Mouse (Mus musculus) right cerebral cortex, postnatal 14 days (tissue): ENCODE data around the gene Med13.
"Not testable (repeated sequence)": the region's sequence is repeated elsewhere in the genome, so short reads cannot be mapped to it uniquely, and the experiment has no call there.

Experiments
- DNase-seq: peaks from one replicate; pipeline ENCODE4 v3.0.0; 2022

Med13 gene

DNA sequence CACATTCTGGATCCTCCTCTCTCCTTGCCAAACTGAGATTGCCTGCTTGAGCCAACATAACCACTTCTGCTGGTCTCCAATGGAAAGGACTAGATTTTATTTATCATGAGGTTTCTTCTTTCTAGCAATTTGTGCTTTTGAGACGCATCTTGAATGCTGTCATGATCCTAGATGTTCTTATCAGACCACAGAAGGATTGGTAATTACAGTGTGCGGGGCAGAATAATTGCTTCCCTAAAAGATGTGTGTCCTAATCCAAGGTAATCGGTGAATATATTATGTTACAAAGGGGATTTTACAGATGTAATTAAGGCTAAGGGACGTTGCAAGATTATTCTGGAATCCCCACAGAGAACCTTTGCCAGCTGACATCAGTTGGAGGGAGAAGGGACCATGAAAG, 21.6 kb upstream of the Med13 start:
- no peak for DNase-seq

DNA sequence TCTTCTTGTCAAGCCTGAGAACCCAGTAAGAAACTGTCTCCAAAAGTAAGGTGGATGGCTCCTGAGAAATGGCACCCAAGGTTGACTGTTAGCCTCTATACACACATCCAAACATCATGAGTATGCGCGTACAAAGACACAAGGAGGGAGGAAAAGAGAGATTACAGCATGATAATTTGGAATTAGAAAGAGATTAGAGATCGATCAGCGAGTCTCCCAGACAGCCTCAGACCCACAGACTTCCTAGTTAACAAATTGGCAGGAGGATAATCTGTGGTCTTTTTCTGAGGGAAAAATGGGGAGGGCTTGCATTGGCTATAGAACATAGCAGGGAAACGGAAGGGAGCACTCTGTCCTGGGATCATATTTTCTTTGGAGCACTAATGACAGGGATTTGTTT, 20.4 kb upstream of the Med13 start:
- DNase-seq, result no peak

DNA sequence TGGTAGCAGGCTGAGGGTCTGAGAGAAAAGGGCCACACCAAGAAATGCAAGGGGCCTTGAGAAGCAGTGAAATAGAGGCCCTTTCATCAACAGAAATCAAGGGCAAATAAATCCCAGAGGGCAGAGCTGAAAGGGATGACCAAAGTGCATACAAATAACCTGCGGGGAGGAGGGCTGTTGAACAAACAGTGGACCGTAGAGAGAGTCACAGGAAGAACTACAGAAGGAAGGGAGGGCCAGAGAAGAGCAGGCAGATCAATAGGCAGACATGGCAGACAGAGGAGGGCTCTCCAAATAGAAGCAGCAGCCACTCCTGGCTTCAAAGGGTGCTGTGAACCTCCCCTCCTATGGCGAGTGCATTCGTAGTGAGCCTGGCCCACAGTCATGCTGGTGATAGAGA, 19.3 kb upstream of the Med13 start:
- DNase-seq, result no peak

DNA sequence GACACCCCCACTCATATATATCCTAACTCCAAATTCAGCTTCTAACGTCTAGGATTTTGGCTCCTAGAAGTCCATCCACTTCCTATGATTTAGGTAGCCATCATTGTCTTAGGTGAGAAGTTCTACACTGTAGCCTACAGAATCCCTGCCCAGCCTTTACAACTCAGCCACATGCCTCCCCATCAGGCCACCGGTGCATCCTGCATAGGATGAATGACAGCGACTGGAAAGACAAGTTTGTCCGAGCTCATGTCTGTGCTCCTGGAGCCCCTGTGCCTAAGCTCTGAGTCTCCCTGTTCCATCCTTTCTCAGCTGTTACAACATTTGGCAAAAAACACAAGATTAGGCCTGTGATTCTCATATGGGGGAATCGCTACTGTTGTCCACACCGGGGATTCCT, 17.7 kb upstream of the Med13 start:
- no peak for DNase-seq

DNA sequence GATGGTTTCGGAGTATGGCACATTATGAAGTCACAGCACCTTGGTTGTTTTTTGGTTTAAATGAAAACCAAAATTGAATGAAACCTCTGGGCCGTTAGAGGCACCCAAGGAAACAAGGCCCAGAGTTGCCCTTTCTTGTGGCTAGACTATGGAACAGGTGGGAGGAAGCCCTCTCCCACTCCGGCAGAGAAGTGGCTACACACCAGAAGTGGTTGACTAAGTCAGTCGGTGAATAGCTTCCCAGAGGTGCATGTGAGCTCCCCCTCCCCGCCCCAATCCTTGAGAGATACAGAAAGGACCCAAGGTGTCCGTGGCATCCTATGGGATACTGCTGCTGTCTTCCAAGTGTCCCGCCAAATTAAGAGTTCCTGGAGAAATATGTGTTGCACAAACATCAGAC, 13.9 kb upstream of the Med13 start:
- no peak for DNase-seq

DNA sequence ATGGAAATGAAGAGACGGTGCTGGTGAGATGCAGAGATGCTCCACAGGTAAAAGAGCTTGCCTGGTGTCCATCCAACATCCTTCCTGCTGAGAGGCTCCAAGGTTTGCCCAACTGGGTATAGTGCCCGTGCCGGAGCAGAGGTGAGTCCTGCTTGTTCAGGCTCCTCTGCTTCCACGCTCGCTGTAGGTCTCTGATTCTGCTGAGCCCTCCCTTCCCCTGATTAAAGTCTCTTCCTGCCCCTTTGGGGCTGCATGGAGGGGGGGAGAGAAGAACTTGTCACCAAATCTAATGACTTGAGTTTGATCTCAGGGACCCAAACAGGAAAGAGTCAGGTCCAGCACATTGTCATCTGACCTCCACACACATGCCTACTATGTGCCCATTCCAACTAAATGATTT, 12.5 kb upstream of the Med13 start:
- DNase-seq, result no peak

DNA sequence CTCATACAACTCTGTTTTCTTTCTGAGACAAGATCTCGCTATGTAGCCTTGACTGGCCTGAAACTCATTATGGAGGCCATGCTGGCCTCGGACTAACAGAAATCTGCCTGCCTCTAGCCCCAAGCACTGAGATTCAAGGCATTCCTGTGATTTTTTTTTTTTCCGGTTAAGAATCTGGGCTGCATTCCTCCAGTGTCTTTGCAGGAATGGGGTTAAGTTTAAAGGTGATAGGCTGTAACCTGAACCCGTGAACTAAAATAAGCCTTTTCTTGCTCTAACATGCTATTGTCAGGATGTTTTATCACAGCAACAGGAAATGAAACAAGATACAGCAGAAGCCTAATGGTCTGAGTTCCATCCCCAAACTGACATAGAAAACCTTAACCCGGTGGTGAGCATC, 11.6 kb upstream of the Med13 start:
- no peak for DNase-seq

DNA sequence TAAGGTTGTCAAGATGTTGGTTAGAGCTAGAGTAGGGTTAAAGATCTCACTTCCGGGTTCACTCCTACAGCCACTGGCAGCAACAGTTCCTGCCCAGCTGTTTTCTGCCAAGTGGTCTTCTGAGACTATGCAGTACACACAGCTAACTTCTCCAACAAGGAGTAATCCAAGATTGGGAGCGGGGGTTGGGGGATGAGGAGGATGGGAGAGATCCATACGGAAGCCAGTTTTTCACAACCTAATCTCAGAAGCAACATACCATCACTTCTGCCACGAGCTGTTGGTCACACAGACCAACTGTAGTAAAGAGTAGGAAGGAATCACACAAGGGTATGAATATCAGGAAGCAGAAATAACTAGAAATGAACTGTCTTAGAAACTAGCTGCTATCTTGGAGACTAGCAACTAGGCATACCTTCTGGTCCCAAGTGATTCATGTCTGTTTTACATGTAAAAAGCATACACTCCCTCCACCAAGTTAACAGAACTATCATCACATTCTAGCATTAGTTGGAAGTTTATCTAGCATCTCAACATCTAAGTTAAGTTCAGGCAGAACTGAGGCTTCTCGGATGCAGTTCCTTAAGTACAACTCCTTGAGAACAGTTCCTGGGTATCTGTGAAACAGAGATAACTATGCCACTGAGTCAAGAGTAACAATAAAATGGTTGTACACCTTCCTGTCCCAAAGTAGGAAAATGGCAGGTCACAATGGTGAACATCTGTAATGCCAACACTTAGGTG, 7.5 kb upstream of the Med13 start:
- DNase-seq, result no peak

DNA sequence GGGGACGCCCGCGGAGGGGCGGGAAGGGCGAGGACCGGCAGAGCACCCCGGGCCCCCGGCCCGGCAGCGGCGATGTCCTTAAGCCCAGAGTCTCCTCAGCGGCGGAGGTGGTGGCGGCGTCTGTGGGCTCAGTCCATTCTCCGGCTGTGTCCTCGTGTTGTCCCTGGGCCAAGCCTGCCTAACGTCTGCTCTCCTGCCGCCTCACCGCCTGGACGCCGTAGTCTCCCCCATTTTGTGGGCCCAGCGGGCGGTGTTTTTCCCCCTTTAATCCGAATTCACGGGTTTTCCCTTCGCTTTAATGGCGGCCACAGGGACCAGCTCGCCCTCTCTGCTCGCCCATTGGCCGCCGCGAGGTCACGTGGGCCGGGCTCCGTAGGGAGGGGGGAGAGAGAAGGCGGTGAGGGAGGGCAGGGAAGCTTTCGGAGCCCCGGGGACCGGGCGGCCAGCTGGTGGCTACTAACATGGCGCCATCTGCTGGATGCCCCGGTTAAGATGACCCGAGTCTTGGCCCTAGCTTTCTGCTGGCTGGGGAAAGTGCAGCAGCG, 654 bp upstream of the Med13 start:
- peak; percentile 98 for DNase-seq

DNA sequence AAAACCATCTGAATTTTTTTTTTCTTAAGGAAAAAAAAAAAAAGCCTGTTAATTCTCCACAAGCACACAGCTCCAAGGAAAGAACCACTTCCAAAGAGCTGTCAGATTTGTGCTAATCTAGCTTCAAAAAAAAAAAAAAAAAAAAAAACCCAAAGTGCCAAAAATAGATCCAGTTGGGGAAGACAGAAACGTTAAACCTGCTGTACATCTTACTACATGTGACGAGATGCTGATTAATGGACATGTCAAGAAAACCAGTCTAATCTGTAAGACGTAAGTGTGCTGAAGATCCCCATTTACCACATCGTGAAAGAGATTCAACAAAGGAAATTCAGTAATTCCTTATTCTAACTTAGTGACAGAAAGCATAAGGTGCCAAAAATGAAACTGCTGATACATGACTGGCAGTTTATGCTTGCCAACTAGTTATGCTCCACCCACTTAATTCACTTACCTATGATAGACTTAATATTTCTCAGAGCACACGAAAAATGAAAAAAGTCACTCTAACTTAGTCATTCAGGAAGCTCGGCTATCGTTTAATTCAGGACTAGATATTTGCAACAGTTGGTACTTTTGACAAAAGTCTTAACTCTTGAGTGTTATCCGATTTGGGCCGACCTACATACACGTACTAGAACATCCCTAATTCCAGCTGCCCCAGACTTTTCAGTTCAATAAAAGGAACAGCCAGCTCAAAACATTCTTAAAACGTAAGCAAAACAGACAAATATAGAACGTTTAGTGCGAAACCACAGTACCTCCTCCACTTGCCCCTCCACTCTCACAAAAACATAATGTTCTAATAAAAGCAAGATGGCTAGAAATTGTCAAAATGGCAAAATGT, 1.2 kb downstream of the Med13 start:
- no peak for DNase-seq

DNA sequence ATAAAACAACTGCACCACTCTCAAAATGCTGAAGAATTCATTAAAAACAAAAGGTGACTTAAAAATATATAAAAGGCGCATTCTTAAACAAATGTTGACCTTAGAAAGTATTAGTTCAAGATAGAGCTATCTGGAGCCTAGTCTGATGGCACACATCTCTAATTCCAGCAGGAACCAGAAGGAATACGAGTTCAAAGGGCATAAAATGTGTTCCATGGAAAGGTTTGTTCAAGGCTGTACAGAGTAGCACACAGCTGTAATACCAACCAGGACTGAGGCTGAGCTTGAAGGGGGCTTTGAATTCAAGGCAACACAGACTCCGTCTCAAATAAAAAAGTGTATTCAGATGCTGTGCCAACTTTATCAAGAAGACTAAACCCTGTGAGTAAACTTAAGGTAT, 3.8 kb downstream of the Med13 start:
- no peak for DNase-seq

DNA sequence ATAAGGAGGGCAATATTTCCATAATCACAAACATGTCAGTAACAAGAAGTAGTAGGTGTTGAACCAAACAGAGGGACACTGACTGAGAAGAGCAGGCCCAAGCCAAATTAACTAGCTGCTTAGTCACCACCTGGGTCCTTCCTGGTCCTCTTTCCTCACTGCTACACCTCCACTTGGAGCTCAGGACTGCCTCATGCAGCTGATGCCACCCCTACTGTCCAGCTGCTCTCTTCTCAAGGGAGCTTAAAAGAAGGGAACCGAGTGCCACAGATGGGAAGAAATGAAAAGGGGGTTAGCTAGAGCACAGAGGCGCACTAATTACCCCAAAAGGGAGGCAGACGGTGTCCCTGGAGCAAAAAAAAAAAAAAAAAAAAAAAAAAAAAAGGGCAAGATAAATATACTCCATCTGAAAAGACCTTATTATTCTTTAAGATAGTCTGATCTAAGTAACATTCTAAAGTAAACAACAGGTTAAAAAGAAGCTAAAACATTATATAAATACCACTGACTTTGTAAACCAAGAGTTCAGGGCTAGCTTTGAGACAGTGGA, 5.6 kb downstream of the Med13 start:
- no peak for DNase-seq

DNA sequence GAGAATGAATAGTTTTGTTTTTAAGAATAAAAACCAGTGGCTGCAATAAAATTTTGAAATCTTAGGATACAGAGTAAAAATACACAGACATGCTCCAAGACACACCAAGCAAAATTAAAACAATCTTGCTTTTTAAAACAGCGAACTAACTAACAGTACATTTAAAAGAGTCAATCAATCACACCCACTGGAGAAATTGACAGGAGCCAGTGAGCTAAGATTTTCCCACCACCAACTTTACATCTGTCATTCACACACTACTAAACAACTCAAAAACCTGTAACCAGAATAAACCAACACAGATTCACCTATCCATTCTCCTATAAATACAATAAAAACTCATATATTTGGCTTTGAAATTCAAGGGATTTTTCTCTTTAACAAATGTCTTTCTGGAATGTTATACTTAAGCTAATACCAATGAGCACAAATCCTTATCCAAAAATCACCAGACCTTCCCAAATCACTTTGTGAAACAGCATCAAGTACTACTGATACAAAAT, 6.7 kb downstream of the Med13 start:
- no peak for DNase-seq

DNA sequence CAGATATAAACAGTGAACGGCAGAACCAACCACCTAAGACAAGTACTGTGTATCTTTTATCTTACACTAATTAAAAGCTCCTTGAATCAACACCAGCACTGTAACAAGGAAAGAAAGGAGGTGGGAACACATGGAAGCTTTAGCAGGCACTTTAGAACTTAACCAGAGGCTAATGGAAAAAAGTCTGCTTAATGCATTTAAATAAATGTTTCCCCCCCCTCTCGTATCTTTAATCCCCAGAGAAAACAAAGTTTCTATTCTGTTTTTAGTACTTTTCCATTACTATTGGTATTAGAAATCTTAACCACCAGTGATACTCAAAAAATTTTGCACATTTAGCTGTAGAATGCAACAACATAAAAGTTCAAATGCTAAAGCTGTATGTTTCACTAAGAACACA, 8.1 kb downstream of the Med13 start:
- no peak for DNase-seq

DNA sequence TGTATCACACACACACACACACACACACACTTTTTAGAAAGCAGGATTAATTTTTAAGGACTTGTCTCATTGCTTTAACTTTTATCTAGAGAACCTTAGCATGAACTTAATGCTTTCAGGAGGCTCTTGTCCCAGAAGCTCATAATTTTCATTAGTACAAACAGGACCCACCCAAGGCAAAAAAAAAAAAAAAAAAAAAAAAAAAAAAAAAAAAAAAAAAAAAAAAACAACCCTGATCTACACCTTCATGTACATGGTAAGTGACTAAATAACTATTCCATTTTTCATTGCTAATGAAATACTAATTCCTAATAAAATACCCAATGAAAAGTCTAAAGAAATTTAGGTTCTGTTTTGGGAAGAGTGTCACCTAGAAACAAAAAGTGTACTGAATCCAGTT, 8.5 kb downstream of the Med13 start:
- no peak for DNase-seq

DNA sequence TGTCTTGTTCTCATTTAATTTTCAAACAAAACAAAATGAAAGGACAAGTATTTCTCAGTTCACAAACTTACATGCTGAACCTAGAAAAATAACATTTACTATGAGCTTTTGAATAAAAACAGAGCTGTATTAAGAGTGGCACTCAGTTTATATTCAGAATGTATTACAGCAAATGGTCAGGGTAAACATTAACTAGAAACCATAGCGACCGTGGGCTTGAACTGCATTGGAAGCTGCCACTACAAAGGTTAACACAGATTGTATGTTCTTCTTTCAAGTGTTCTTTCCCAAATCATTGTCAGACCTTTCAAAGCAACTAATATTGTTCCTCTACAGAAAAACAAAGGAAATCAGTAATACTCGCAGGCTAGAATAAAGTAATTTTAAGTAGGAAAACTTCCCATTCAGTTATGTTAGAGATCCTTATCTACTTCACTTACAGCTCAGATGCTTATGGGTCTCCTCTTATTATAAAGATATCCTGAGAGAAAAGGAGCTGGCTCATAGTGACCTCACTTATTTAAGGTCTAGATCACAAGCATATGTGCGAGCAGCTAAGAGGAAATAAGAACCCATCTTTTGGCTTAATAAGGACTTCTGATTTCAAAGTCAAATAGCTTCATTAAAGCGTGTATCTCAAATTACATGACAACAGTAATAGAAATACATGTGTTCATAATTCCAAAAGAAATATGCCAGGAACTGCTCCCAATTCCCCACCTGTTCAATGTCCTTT, 9.8 kb downstream of the Med13 start:
- DNase-seq, result no peak

DNA sequence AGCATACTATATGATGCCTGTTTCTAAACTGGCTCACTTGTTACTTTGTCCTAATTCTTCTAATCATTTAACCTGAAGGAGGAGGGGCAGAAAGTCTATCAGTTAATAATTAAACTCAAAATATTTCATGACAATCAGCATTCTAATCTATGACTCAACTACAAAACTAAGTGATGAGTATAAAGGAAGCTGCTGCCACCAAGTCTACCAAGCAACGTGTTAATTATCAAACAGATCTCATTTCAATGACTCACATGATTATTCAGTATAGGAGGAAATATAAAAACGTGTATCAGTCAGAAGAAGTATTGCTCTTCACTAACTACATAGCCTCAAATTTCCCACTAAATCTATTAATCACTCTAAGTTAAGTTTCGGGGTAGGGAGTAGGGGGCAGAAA, 10.9 kb downstream of the Med13 start:
- DNase-seq, result no peak

DNA sequence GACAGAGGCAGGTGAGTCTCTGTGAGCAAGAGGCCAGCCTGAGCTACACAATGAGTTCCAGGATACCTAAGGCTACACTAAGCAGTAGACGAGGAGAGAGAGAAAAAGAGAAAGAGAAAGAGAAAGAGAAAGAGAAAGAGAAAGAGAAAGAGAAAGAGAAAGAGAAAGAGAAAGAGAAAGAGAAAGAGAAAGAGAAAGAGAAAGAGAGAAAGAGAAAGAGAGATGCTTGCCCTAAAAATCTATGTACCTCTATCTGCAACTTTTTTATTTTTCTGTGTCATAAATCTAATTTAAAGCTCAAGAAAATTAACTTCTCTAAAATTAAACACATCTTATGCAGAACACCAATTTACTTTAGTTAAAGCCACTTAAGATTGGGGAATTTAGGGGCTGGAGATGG, 12.5 kb downstream of the Med13 start:
- DNase-seq, result not testable (repeated sequence)

DNA sequence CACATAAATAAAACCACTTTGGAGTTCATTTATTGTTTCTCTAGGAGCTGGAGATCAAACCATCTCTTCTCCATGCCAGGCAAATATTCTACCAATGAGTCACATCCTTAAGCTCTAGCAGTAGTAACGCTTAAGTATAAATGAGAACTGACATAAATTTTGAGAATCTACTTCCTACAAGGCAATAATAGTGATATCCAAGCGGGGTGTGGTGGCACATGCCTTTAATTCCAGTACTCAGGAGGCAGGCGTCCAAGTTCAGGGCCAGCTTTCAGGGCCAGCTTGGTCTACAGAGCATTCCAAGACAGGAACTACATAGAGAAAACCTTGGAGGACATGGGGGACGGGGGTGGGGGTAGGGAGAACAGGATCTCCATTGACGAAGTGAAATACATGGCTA, 33.2 kb downstream of the Med13 start:
- no peak for DNase-seq

DNA sequence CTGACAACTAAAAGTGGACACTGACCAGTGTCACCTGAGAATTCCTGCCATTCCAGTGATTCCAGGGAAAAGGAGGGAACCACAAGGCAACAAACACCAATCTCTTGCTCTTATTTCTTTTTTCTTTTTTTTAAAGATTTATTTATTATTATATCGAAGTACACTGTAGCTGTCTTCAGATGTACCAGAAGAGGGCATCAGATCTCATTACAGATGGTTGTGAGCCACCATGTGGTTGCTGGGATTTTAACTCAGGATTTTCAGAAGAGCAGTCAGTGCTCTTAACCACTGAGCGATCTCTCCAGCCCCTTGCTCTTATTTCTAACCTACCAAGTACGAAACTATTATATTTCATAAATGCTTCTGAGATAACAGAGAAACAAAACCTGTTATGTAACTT, 42.4 kb downstream of the Med13 start:
- DNase-seq, result not testable (repeated sequence)

DNA sequence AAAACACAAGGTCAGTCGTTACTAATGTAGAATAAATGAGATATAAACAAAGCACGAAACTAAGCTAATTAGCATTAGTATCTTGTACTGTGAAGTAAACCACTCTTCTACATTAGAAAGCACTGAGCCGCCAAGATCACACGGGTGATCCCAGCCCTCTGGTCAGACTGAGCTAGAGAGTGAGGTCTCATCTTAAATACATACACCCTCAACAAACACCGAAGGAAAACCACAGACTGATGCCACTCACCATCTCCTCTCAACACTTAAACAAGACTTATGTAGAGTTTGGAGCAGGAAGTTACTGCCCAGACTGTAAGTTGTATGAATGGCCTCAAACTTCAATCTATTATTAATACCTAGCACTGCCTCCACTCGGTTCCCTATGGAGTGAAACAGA, 47.1 kb downstream of the Med13 start:
- DNase-seq, result no peak

DNA sequence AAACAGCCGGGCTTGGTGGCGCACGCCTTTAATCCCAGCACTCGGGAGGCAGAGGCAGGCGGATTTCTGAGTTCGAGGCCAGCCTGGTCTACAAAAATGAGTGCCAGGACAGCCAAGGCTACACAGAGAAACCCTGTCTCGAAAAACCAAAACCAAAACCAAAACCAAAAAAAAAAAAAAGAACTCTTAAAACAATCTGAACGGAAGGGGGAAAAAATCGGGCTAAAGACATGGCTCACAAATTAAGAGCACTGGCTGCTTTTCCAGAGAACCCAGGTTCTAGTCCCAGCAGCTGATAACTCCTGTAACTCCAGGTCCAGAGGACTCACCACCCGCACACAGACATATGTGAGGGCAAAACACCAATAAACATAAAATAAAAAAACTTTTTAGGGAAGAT, 65.2 kb downstream of the Med13 start:
- not testable (repeated sequence) for DNase-seq

DNA sequence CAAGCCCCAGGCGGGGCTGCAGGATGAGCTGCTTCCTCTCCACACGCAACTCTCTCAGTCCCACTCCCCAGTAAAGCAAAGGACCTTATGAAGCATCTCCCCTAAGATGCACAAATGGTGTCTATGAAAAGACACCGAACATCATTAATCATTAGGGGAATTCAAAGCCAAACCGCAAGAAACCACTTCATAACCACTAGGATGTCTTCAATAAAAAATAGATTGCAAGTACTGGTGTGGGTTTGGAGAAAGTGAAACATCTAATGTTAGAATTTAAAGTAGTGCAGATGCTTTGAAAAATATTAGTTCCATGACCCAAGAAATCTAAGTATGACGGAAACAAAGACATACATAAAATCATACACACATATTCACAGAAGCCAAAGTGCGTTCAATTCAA, 65.7 kb downstream of the Med13 start:
- DNase-seq, result no peak
